Mouse (Mus musculus) limb, embryonic 13.5 days (tissue): ENCODE data around the gene Camk2n2. TPM values are rescaled to one million over a fixed set of nuclear protein-coding genes. Genes with fewer than 3 reads are reported as not detected.

Experiments used
- ATAC-seq: fragments of 200-750 bp; cut with Nextera tagmentation; 2 replicates; pipeline ENCODE4 v1.8.0; 2017; ENCODE audit warnings: low read depth, moderate number of reproducible peaks, moderate TSS enrichment; ENCODE audit not compliant: low FRiP score
- H3K27ac ChIP-seq: fragments of 300-500 bp; sonication (generic); 2 replicates; pipeline ENCODE4 v1.5.1; 2015; ENCODE audit warnings: inconsistent platforms, mild to moderate bottlenecking, moderate library complexity
- H3K27me3 ChIP-seq: fragments of 300-500 bp; sonication (generic); 2 replicates; pipeline ENCODE4 v1.6.1; 2015; ENCODE audit warnings: mild to moderate bottlenecking, inconsistent platforms
- H3K36me3 ChIP-seq: fragments of 300-500 bp; sonication (generic); 2 replicates; pipeline ENCODE4 v1.6.1; 2015; ENCODE audit warnings: inconsistent platforms, mild to moderate bottlenecking, moderate library complexity
- H3K4me1 ChIP-seq: fragments of 300-500 bp; sonication (generic); 2 replicates; pipeline ENCODE4 v1.6.1; 2015; ENCODE audit warnings: inconsistent platforms
- H3K4me2 ChIP-seq: fragments of 300-500 bp; sonication (generic); replicated peaks from 2 replicates; pipeline ENCODE4 v1.6.1; 2015; ENCODE audit warnings: inconsistent platforms, mild to moderate bottlenecking, moderate library complexity
- H3K4me3 ChIP-seq: fragments of 300-500 bp; sonication (generic); 2 replicates; pipeline ENCODE4 v1.5.1; 2015; ENCODE audit warnings: moderate library complexity, mild to moderate bottlenecking, inconsistent platforms
- H3K9ac ChIP-seq: fragments of 300-500 bp; sonication (generic); 2 replicates; pipeline ENCODE4 v1.6.1; 2015; ENCODE audit warnings: mild to moderate bottlenecking, inconsistent platforms
- H3K9me3 ChIP-seq: fragments of 300-500 bp; sonication (generic); 2 replicates; pipeline ENCODE4 v1.6.1; 2016; ENCODE audit warnings: inconsistent platforms
- WGBS: fragments of 180-500 bp; shearing (Covaris S2); methylation state at CpG from one replicate; pipeline ENCODE4 v1.1.7; 2015; 5-methylcytosine and 5-hydroxymethylcytosine counted together
- polyA plus RNA-seq: library from polyadenylated mRNA; unstranded; fragments of >200 nt; fragmentation: Nextera tagmentation; extraction: Ambion mirVana; gene quantifications from 2 replicates; pipeline ENCODE4 v1.2.1, GENCODE M21; 2015

Gene Camk2n2
- polyA plus RNA-seq, 1 experiment from 2014 or later, result 1.2 TPM

GRCm38 (mm10) chr16:20604705-20605104, 16.4 kb downstream of the Camk2n2 start:
- WGBS, result 63% methylated on average over 9 of the region's 9 CpGs
- no peak; the same call in 1 of the 2 replicates for ATAC-seq
- Histone ChIP-seq H3K36me3 (peaks cover 49% of the 10 kb centered on the region), H3K4me1 (peaks cover 4% of the 10 kb centered on the region), H3K9ac (no peak overlapping the region), H3K27me3 (no peaks in the 10 kb centered on the region), H3K4me3 (no peak overlapping the region), H3K27ac (no peak overlapping the region), H3K9me3 (no peaks in the 10 kb centered on the region), H3K4me2 (no peak overlapping the region)

- Histone ChIP-seq H3K4me1 (no peaks in the 10 kb centered on the region; the same call in 1 of the 2 replicates), H3K27me3 (0 out of 2 replicates have a peak, but pooled peaks cover under 1% of the 10 kb centered on the region), H3K4me3 (no peak overlapping the region), H3K36me3 (peaks cover 19% of the 10 kb centered on the region), H3K9me3 (no peaks in the 10 kb centered on the region), H3K9ac (no peak overlapping the region), H3K4me2 (no peak overlapping the region), H3K27ac (no peak overlapping the region)
- 71% methylated on average over 5 of the region's 5 CpGs for WGBS
- no peak for ATAC-seq
Observed at GRCm38 (mm10) chr16:20600511-20600910, 20.6 kb downstream of the Camk2n2 start.

GRCm38 (mm10) chr16:20596687-20597441, 24.2 kb downstream of the Camk2n2 start:
- Histone ChIP-seq H3K27me3 (peaks cover 37% of the 10 kb centered on the region), H3K27ac (no peak overlapping the region), H3K4me3 (no peak overlapping the region), H3K4me2 (no peak overlapping the region), H3K9ac (no peak overlapping the region), H3K9me3 (no peaks in the 10 kb centered on the region), H3K4me1 (no peaks in the 10 kb centered on the region), H3K36me3 (no peaks in the 10 kb centered on the region)
- ATAC-seq, result no peak
- 41% methylated on average over 7 of the region's 7 CpGs for whole genome bisulfite sequencing

GRCm38 (mm10) chr16:20595737-20596136, 25.4 kb downstream of the Camk2n2 start:
- H3K4me2 ChIP-seq, result no peak overlapping the region
- H3K27me3 ChIP-seq, result peaks cover 48% of the 10 kb centered on the region
- no peak for ATAC-seq
- H3K4me1 ChIP-seq, result peaks cover 7% of the 10 kb centered on the region
- H3K36me3 ChIP-seq, result no peaks in the 10 kb centered on the region
- no peak overlapping the region for H3K9ac ChIP-seq
- 87% methylated on average over 4 of the region's 4 CpGs for WGBS
- H3K27ac ChIP-seq, result no peak overlapping the region
- no peak overlapping the region for H3K4me3 ChIP-seq
- no peaks in the 10 kb centered on the region for H3K9me3 ChIP-seq

- H3K4me2 ChIP-seq, result no peak overlapping the region
- H3K4me3 ChIP-seq, result no peak overlapping the region
- H3K9ac ChIP-seq, result no peak overlapping the region
- H3K4me1 ChIP-seq, result peaks cover 12% of the 10 kb centered on the region
- no peaks in the 10 kb centered on the region for H3K9me3 ChIP-seq
- H3K27ac ChIP-seq, result no peak overlapping the region
- WGBS, result 87% methylated on average over 7 of the region's 7 CpGs
- peaks cover 54% of the 10 kb centered on the region for H3K27me3 ChIP-seq
- no peak for ATAC-seq
- H3K36me3 ChIP-seq, result no peaks in the 10 kb centered on the region
Observed at GRCm38 (mm10) chr16:20595060-20595673, 25.9 kb downstream of the Camk2n2 start.

GRCm38 (mm10) chr16:20591076-20591705, 29.9 kb downstream of the Camk2n2 start:
- WGBS, result 5% methylated on average over 48 of the region's 48 CpGs
- ATAC-seq, result no peak
- H3K27me3 ChIP-seq, result peaks cover 81% of the 10 kb centered on the region

GRCm38 (mm10) chr16:20590680-20591038, 30.4 kb downstream of the Camk2n2 start:
- Histone ChIP-seq H3K36me3 (no peaks in the 10 kb centered on the region), H3K4me1 (peaks cover 21% of the 10 kb centered on the region), H3K27ac (no peak overlapping the region), H3K9me3 (no peaks in the 10 kb centered on the region), H3K9ac (peak overlapping the region; percentile 62; the same call in 1 of the 2 replicates), H3K4me3 (peak overlapping the region; percentile 49), H3K27me3 (peaks cover 81% of the 10 kb centered on the region), H3K4me2 (peak overlapping the region; percentile 81)
- ATAC-seq, result no peak
- 2% methylated on average over 16 of the region's 17 CpGs for WGBS

More at GRCm38 (mm10) chr16:20591076-20591705, 29.9 kb downstream of the Camk2n2 start:
- Histone ChIP-seq H3K4me3 (peak overlapping the region; percentile 49), H3K9me3 (no peaks in the 10 kb centered on the region), H3K36me3 (no peaks in the 10 kb centered on the region), H3K9ac (no peak overlapping the region), H3K27ac (no peak overlapping the region), H3K4me1 (peaks cover 21% of the 10 kb centered on the region), H3K4me2 (peak overlapping the region; percentile 81)

- peak overlapping the region; percentile 49 for H3K4me3 ChIP-seq
- ATAC-seq, result peak; percentile 87
- H3K27me3 ChIP-seq, result peaks cover 77% of the 10 kb centered on the region
- no peaks in the 10 kb centered on the region for H3K36me3 ChIP-seq
- H3K9ac ChIP-seq, result peak overlapping the region; percentile 62
- no peak overlapping the region for H3K27ac ChIP-seq
- H3K4me2 ChIP-seq, result peak overlapping the region; percentile 81
- H3K9me3 ChIP-seq, result no peaks in the 10 kb centered on the region
- under 1% methylated on average over 39 of the region's 39 CpGs for WGBS
- peaks cover 21% of the 10 kb centered on the region for H3K4me1 ChIP-seq
Observed at GRCm38 (mm10) chr16:20589939-20590679, 31.0 kb downstream of the Camk2n2 start.

GRCm38 (mm10) chr16:20589366-20589938, 31.6 kb downstream of the Camk2n2 start, which contains the start of gene Vwa5b2:
Vwa5b2 (plus strand) TSS chr16:20589471.
- ATAC-seq, result peak; percentile 75
- H3K4me1 ChIP-seq, result peaks cover 21% of the 10 kb centered on the region
- peak within 1 kb of the TSS; percentile 81 for H3K4me2 ChIP-seq
- no peaks in the 10 kb centered on the region for H3K9me3 ChIP-seq
- peak within 1 kb of the TSS; percentile 49 for H3K4me3 ChIP-seq
- H3K9ac ChIP-seq, result peak within 1 kb of the TSS; percentile 62
- under 1% methylated on average over 24 of the region's 24 CpGs for WGBS
- H3K27ac ChIP-seq, result no peak within 1 kb of the TSS
- peaks cover 70% of the 10 kb centered on the region for H3K27me3 ChIP-seq
- no peaks in the 10 kb centered on the region for H3K36me3 ChIP-seq
